Mouse (Mus musculus): Measurements from ENCODE around the gene Crlf1. TPM values are rescaled to one million over a fixed set of nuclear protein-coding genes. Genes with fewer than 3 reads are reported as not detected.
A peak's percentile ranks its signal among the peaks of the same experiment; 100 is the strongest.

Crlf1 gene
- under 1 TPM; 0.21 to 0.42 TPM for total RNA-seq (2021)
- long read RNA-seq, experiment 1, partial matches to known transcripts: 0 of 1 reads
- long read RNA-seq, experiment 1, other reads (novel, unspliced or antisense): 1 of 1 reads
- long read RNA-seq, experiment 2: 0 reads

DNA sequence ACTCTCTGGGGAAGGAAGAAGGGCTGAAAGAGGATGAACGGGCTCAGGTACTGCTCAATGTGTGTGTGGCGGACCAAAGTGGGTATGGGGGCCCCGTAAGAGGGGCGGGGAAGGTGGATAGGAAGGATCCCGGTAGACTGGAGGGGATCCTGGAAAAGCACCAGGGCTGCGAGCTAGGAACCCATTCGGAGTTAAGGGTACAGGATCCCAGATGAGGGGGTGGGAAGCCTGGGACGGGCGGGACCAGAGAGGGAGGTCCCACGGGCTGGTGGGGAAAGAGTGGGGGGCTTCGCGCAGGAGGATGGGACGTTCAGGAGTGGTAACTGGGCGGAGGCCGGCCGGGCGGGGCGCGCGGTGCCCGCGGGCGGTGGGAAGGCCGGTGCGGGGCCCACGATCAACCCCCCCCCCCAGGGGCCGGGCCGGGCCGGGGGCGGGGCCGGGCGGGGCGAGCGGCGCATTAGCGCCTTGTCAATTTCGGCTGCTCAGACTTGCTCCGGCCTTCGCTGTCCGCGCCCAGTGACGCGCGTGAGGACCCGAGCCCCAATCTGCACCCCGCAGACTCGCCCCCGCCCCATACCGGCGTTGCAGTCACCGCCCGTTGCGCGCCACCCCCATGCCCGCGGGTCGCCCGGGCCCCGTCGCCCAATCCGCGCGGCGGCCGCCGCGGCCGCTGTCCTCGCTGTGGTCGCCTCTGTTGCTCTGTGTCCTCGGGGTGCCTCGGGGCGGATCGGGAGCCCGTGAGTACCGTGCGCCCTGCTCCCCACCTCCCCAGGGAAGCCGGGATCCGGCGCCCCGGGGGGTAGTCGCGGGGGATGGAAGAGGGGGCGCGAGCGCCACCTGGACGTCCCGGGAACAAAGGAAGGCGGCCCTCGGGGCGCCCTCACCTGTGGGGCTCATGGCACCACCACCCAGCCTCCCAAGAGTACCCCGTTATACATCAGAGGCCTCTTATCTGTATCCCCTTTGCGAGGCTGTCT lies at the start of gene Crlf1:
Gene Crlf1, plus strand, starts transcription at position 495 of the 977 bp plus-strand sequence.
- no peak for DNase-seq

DNA sequence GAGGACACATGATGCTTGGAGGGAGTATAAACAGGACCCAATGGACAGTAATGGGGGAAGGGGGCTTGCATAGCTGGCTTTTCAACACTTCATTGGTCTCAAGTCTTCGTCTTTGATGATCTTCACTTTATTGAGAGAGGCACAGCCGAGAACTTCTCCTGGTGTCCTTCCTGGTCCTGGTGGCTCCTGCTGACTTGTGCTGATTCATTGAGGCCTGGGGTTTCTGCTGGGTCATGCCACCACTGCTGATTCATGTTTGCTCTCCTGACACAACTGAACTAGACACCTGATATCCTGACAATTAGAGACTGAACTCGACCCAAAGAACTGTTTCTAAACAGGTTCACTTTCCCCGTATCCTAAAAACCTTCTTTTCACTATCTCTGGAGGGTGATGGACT lies 49.6 kb upstream of the Crlf1 start:
- DNase-seq: no peak

DNA sequence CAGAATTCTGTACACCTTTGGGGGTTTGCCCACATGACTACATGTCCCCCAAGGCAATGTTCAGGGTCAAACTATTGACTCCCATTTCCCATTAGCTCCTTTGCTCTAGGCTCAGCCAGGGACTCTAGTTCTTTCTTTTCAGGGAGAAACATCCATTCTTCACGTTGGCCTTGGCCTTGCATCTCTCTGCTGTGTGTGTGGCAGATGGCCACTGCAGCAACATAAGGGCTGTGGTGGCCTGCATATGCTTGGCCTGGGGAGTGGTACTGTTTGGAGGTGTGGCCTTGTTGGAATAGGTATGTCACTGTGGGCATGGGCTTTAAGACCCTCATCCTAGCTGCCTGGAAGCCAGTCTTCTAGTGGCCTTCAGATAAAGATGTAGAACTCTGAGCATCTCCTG lies 47.0 kb upstream of the Crlf1 start:
- no peak for DNase-seq

DNA sequence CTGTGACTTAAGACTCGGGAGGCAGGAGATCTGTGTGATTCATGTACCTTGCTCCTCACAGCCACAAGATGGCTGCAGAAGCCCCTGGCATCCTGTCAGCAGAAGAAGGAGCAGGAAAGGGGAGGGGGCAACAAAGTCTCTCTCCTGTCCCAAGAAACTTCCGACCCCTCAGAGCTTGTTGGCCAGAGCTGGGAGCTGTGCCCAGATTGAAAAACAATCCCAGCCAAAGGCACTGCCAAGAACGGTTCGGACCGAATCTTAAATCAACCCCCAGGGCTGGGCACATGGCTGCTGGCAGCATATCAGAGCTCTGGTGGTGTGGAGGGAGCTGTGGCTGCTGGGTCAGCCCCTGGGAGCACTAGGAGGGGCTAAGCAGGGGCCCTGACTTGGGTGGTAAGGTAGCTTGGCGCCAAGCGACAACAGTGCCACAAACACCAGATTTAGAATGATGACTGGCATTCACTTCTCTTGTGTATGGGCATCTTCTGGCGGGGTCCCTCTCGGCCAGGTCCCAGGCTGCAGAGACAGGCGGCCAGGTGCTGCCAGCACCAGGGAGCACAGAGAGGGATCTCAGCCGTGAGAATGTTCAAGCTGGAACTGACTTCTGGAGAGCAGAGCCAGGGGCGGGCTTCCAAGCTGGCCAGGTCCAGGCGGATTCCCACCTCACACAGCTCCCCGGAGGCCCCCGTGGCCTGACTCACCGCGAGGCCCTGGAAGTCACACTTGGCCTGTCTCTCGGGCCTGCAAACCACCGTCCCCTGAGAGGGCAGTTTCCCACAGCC lies 45.1 kb upstream of the Crlf1 start:
- peak; percentile 81 for DNase-seq

DNA sequence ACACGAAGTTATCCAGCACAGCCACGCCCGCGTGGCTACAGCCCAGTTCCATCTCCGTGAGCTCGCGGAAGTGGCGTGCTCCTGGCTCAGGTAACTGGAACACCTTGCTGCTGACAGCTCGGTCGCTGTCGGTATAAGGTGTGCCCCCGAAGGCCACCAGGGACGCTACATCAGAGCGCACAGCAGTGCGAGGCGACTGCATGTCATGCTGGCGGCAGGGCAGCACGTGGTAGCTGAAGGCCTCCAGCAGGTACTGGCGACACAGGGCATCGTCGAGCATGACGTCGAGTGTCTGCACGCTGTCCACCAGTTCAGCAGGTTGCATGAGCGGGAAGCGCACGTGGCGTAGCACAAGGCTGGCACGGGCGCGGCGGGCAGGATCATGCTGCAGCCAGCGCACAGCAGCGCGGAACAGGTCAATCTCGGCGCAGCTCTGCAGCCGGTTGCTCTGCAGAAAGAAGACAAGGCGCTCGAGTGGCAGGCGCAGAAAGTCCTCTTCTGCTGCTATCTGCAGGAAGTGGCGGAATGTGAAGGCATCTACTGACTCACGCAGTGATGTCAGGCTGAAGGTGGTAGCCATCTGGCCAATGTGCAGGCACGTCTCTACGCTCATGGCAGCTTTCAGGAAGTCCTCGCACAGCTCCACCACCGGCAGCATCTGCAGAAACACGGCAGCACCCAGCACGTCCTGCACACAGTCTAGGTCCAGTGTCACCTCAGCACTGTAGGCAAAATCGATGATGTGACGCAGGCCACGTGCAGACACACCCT lies 40.6 kb upstream of the Crlf1 start:
- DNase-seq: no peak

DNA sequence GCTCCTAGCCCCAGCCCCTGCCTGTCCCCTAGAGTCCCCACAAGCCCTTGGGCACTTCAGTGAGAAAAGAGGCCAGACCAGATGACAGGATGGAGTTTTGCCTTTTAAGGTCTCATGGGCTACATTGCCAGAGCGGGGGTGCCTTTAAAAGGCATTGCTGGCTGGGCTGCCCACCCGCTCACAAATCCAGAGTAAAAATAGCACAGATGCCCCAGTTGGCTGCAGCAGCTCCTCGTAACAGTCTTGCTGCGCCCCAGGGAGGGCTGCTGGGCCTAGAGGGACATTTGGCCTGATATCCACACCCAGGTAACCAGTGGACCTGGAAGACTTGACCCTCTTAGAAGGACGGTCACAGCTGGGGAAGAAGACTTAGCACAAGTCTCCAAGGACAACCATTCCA lies 39.1 kb upstream of the Crlf1 start:
- no peak for DNase-seq

DNA sequence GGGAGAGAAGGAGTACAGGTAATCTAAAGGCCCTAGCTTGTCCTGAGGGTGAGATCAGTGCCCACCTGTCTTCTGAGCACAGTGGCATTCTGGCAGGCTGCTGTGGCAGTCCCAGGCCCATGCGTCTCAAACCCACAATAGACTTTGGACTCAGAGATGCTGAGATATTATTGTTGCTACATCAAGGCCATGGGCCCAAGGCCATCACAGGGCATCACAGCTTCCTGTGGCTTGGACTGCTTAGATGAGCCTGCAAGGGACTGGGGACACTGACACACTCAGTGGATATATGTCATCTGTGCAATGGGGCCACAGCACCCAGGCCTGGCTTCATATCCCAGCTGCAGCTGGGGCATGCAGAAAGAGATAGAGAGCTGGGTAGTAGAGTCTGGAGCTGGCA lies 36.0 kb upstream of the Crlf1 start:
- DNase-seq: peak; percentile 57

DNA sequence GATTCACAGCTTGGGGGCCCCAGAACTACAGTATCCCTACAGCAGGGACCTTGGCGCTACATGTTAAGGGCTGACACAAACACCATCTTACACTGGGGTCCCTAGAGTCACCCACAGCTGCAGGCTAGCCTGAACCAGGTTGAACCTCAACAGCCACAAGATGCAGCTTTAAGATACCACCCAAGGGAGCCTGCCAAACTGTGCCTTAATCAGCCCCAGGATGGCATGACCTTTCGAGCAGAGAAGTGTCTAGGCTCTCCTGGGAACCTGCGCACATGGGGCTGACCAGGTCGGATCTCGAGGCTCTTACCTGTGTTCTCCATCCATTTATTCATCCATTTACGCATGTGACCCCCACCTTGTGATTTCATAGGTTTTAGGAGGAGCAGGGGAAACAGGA lies 35.1 kb upstream of the Crlf1 start:
- no peak for DNase-seq

DNA sequence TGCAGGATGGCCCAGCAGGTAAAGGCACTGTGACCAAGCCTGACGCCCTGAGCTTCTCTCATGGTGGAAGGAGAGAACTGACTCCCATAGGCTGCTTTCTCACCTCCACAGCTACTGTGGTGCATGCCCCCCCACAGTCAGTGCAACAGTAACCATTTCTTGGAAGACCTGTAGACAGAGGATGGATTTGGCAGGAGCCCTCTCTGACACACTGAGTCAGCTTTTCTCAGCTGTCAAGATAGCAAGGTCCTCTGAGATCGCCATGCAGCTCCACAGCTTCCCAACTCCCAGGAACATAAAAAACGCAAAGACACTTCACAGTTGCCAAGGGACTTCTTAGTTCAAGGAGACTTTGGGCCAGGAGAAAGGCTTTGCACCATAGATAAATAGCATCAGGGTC lies 34.5 kb upstream of the Crlf1 start:
- peak; percentile 33 for DNase-seq

DNA sequence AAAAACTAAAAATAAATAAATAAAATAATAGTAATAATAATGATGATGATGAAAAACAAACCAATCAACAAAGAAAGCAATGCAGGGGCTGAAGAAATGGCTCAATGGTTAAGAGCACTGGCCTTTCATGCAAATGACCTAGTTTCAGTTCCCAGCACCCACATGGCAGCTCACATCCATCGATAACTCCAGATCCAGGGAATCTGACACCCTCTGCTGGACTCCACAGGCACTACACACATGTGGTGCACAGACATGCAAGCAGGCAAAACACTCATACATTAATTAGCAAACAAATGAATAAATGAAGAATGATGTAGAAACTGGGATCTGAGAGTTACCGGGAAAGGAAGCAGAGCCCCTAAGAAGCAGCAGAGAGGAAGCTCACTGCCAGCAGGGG lies 33.3 kb upstream of the Crlf1 start:
- DNase-seq: no peak

DNA sequence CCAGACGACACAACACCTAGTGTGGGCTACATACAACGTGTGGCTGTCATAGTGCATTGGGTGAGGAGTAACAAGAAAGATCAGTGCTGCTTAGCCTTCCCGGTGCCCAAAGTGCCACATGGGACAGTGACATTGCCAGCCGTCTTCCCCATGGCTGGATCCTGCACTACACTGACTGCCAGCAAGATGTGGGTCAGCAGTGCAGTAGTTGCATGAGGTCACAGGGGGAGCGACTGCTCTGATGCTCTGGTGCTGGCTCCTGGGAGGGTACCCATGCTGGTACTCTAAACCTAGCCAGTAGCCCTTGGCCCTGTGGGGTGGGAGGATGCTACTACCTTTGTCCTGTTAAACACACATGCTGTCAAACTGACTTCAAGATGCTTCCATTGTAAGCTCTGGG lies 32.8 kb upstream of the Crlf1 start:
- DNase-seq: peak; percentile 50

DNA sequence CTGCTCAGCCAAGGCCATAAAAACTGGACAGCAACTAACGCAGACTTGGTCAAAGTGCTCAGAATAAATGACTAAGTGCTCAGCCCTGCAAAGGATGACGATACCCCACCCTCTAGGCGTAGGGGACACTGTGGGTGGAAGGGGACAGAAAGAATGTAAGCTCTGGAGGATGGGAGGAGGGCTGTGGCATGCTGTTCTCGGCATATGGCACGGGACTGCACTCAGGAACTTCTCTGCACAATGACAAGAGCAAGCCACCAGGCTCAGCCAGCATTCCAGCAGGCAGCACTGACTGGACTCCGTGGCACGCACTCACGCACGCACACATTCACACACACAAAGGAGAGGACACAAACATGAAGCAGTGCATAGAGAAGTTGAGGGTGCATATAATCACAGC lies 32.4 kb upstream of the Crlf1 start:
- no peak for DNase-seq

DNA sequence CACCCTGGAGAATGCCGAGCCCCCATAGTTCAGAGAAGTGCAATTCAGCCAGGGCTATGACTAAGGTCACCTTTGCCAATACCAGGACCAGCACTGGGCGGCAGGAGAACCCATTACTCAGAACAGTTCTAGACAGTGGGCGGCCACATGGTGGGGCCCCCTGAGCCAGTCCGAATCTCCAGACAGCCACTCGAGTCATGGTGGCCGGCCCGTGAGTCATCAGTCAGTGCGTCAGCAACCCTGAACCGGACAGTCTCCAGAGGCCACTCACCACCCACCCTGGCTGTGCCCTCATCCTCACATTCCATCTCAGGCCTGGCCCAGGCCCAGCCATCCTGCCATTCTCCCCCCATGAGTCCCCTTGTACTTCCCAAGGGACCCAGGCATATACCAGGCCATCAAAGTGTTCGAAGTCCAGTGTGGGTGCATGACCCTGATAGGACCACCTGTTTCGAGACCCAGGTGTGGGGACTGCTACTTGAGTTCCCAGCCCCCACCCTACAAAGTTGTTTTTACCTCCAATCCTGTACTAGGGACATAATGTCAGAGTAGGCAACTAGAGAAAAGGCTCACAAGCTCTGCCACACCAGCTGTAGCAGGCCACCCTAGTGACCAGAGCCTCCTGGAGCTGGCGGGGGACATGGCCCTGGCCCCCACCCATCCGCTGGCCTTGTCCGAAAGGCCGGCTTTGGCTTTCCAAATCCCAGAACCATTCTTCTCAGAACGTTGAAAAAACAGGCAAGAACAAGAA lies 31.0 kb upstream of the Crlf1 start:
- DNase-seq: peak; percentile 77

DNA sequence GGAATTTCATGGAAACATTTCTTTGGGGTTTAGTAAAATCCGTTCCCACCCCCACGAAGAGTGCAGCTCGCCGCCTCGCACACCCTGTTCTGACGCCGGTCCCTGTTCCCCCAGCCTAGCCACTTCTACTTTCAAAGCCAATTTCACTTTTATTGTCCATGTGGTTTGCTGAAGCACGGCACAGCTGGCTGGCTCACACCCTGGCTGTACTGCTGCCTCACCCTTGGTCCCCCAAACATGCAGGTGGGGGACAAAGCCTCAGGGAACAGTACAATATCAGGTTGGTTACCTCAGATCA lies 30.5 kb upstream of the Crlf1 start:
- no peak for DNase-seq

DNA sequence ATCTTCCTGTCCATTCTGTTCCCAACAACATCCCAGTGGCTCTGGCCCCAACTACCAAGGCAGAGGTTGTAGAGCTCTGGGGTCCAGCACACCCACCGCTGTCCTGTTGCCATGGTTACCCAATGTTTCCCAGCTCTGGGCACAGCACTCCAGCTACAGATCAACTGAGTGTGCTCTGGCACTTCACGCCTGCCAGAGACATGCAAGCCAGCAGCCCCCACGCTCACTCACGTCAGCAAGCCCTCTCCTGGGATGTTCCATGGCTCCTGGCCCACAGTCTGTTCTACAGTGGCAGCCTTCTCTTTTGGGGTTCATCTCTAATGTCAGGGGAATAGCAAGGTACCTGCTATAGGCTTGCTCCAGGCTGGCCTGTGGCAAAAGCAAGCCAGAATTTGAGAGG lies 29.7 kb upstream of the Crlf1 start:
- DNase-seq: peak; percentile 66

DNA sequence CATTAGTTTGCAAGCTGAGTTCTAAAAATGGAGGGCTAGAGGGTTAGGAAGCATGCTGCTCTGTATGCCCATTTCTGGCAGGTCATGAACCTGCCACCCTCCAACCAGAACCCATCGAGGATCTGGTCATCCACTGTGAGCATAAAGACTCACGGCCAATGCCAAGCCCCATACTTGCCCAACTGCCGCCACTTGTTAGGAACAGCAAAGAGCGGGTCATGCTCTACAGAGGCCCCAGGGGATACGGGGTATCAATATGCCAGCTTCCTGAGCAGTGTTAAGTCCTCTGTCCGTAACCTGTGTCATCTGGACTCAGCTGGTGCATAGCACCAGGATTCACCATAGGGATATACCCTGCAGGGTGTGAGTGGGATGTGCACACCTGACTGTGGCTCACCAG lies 28.8 kb upstream of the Crlf1 start:
- DNase-seq: no peak

DNA sequence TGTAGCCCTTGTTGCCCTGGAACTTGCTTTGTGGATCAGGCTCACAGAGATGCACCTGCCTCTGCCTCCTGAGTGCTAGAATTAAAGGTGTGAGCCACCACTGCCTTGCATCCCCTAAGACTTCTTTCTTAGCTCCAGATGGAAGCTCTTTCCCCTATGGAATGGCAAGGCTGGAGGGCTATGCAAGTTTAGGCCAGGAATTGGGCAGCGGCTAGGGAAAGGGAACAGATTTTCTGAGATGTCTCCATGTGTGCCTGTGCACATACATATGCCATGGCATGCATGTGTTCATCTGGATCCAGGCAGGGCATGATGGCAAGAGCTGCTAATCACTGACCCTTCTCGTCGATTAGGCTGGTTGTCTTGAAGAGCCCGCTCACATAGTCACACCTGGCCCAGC lies 27.3 kb upstream of the Crlf1 start:
- DNase-seq: no peak

DNA sequence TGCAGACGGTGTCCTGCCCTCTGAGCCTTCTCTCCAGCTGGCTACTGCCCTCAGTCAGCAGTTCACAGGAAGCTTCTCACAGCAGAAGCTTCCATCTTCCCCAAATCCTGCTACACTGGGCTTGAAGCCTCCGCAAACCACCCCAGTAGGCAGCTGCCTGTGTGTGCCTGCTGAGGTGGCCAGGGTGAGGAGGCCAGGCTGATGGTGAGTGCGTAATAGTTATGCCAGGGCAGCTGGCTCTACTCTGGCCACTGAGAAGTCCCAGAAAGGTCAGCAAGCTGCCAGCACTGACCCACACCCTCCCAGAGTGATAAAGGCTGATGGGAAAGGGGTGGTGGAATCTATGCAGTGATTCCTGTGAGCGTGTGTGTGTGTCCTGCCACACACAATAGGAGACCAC lies 26.7 kb upstream of the Crlf1 start:
- no peak for DNase-seq

DNA sequence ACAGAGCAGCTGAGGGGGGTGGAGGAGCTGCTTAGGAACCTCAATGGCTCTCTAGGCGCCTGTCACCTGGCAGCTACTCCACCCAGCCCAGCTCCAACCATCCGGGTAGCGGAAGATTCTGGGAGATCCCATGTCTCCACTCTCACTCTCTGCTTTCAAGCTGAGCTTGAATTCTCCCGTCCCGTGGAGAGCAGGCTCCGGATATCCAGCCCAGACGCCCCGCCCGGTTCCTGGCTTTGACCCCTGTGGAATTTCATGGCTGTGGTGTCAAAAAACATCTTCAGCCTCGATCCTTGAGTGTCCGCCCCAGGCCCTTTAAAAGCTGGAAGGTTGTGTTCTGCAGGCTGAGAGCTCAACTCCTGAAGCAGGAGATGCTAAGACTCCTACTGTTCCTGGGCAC lies 26.2 kb upstream of the Crlf1 start:
- peak; percentile 35 for DNase-seq

DNA sequence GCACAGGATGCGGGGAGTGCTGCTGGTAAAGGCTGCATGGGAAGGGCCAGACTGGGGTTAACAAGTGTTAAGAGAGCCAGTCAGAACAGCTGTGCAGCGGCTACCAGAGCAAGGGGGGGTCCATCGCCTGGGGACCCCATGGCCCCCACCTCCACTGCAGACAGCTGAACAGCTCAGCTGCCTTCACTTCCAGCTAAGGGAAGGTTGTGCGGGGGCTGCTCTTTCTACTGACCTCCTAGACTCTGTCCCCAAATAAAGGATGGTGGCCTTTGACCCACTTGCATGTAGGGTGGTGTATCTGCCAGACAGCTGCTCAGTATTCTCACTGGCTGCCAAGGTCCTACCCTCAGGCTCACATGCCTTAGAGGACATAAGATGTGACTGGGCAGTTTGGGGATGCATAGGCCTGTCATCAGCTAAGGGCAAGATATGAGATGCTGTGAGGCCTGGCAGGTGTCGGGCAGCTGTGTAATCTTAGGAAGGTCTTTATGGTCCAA lies 25.7 kb upstream of the Crlf1 start:
- DNase-seq: no peak

DNA sequence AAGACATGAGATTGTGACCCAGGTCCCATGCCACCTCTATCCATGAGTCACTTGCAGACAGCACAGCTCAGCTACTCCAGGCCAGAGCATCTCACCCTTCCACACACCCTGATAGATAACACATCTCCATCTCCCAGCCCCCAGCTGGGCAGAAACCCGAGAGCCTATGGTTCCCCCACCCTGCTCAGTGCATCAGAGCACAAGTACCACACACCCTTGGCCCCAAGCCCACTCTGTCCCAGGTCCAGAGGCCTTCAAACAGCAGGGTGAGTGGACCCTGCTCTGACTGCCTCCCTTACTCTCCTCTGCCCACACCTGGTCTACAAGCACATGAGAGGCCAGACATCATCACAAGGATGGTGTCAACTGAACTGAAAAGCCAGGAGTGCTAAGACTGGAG lies 25.1 kb upstream of the Crlf1 start:
- DNase-seq: no peak

DNA sequence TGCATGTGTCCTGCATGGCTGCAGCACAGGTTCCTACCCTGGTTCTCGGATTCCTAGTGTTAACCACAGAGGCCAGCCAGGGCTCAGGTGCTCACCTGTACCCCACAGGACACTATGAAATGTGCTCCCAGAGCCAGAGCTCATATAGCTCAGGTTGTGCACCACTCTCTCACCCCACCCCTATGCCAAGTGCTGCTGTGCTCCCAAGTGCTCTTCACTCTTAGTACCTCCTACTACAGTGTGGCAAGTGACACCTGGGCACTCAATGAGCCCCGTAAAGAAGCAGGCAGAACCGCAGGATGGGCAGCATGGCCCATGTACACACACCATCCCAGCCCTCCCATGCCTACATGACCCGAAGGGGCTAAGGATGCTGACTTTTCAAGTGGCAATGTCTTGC lies 24.2 kb upstream of the Crlf1 start:
- DNase-seq: no peak

All from adrenal gland, postnatal 10 days (tissue).